Mouse (Mus musculus): ENCODE results near the gene Nyap1.

- no peak for TF ChIP-seq GATA1 (IDR thresholded peaks at IDR 0.05; ENCODE audit: low read length)
- TF ChIP-seq TAL1 (IDR thresholded peaks at IDR 0.05; ENCODE audit: low read length), result no peak
Observed at GRCm38 (mm10) chr5:137699080-137699479, 42.3 kb downstream of the Nyap1 start.

Measured in erythroblast, embryonic 14.5 days (primary cell).